Mouse (Mus musculus) olfactory bulb, adult 2 months (tissue): ENCODE measurements around the gene Uggt1.

Source experiments
- CTCF ChIP-seq: fragments of 200-500 bp; IDR thresholded peaks from 2 replicates; pipeline ENCODE4 v1.5.1; 2012; ENCODE audit warnings: low read depth, mild to moderate bottlenecking, low read length, moderate library complexity; ENCODE audit not compliant: insufficient read depth
- POLR2A ChIP-seq: fragments of 200-500 bp; IDR thresholded peaks from 2 replicates; pipeline ENCODE4 v1.6.1; 2012; ENCODE audit warnings: mild to moderate bottlenecking, low read depth, low read length, moderate library complexity; ENCODE audit not compliant: insufficient read depth

- TF ChIP-seq CTCF (no peak), POLR2A (no peak)
Measured at GRCm38 (mm10) chr1:36118958-36119357, 125.6 kb downstream of the Uggt1 start.
